Mouse (Mus musculus) testis, adult 2 months (tissue): Measurements from ENCODE around the gene Mpz. TPM values are rescaled to one million over a fixed set of nuclear protein-coding genes. Genes with fewer than 3 reads are reported as not detected.

ENCODE experiments used
- H3K27ac ChIP-seq: fragments of 200-500 bp; 2 replicates; pipeline ENCODE4 v1.5.1; 2012; ENCODE audit warnings: low read depth, low read length; ENCODE audit not compliant: control insufficient read depth, insufficient read depth
- H3K27me3 ChIP-seq: fragments of 200-500 bp; 2 replicates; pipeline ENCODE4 v1.6.1; 2012; ENCODE audit warnings: mild to moderate bottlenecking, low read length, moderate library complexity; ENCODE audit not compliant: control insufficient read depth, insufficient read depth
- H3K36me3 ChIP-seq: fragments of 200-500 bp; 2 replicates; pipeline ENCODE4 v1.6.1; 2012; ENCODE audit warnings: mild to moderate bottlenecking, low read length; ENCODE audit not compliant: control insufficient read depth, insufficient read depth
- H3K4me1 ChIP-seq: fragments of 200-500 bp; 2 replicates; pipeline ENCODE4 v1.6.1; 2012; ENCODE audit warnings: low read length; ENCODE audit not compliant: control insufficient read depth, insufficient read depth
- H3K4me3 ChIP-seq: fragments of 200-500 bp; 2 replicates; pipeline ENCODE4 v1.5.1; 2012; ENCODE audit warnings: low read depth, mild to moderate bottlenecking, low read length, moderate library complexity, mixed read lengths; ENCODE audit not compliant: control insufficient read depth
- CTCF ChIP-seq: fragments of 200-500 bp; IDR thresholded peaks from 2 replicates; pipeline ENCODE4 v1.5.1; 2012; ENCODE audit warnings: low read depth, mild to moderate bottlenecking, inconsistent platforms, low read length, moderate library complexity; ENCODE audit not compliant: control insufficient read depth, insufficient read depth, insufficient replicate concordance
- POLR2A ChIP-seq: fragments of 200-500 bp; IDR thresholded peaks from 2 replicates; pipeline ENCODE4 v1.6.1; 2012; ENCODE audit warnings: low read depth, mild to moderate bottlenecking, inconsistent platforms, low read length, moderate library complexity; ENCODE audit not compliant: control insufficient read depth
- polyA plus RNA-seq: library from polyadenylated mRNA; depleted of rRNA; stranded (reverse); fragments of >200 nt; gene quantifications from 2 replicates; pipeline ENCODE4 v1.2.3, GENCODE M21; 2012; rRNA removed

Gene Mpz
- 2.8 and 3.0 TPM in 2 replicates for polyA plus RNA-seq

DNA sequence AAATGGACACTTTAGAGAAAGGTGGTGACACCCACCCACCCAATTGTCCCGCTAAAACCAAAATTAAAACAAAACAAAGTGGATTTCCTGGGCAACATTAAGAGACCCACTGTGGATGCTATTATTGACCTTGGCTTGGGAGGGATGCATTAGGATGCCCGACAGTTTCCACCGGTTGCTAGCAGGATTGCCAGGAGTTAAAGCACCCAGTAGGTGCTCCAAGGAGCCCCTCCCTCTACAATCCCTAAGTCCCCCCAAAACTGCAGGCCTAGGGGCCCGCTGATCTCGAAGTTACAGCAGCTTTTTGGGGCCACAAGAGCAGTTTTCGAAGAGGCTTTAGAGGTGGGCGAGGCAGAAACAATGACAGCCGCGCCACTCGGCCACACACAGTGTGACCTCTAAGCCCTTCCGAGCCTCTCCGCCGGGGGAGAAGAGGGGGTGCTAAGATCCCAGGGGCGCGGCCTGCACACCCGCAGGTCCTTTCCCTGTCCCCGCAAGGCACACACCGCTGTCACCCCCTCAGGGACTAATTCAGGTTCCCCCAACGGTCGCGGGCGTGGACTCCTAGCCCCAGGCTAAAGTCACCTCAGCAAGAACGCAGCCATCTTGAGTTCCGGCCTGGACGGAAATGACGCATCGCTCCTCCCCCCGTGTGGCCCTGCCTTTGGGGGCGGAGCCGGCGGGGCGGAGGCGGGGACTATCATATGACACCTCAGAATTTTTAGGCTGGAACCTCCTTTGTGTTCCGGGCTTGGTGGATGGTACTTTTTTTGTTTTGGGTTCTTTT lies at the start of gene Mpz, which contains the start of gene Sdhc:
Gene Mpz, plus strand, starts transcription at position 738 of the 787 bp plus-strand sequence.
Gene Sdhc, minus strand, starts transcription at position 630 of the 787 bp plus-strand sequence.
- H3K27ac ChIP-seq: peak within 1 kb of the TSS; percentile 96

DNA sequence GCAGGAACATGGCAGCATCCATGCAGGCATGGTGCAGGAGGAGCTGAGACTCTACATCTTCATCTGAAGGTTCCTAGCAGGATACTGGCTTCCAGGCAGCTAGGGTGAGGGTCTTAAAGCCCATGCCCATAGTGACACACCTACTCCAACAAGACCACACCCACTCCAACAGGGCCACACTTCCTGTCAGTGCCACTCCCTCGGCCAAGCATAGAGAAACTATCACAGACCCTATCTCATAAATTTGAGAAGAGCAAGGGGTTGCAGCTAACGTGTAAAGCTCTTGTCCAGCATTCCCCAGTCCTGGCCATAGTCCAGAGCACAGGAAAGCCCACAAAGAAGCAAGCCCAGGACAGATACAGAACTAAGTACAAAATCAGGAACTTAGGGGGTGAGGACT lies 49.5 kb upstream of the Mpz start:
- Histone ChIP-seq H3K27ac (no peak overlapping the region), H3K4me3 (no peak overlapping the region), H3K4me1 (peaks cover 2% of the 10 kb centered on the region), H3K36me3 (no peaks in the 10 kb centered on the region), H3K27me3 (no peaks in the 10 kb centered on the region)
- TF ChIP-seq POLR2A (no peak), CTCF (no peak)

More for the DNA sequence above, at the start of gene Mpz, which contains the start of gene Sdhc:
- Histone ChIP-seq H3K27me3 (no peaks in the 10 kb centered on the region), H3K36me3 (no peaks in the 10 kb centered on the region), H3K4me3 (peak within 1 kb of the TSS; percentile 99), H3K4me1 (peaks cover 7% of the 10 kb centered on the region)
- TF ChIP-seq POLR2A (peak; percentile 95), CTCF (no peak)

DNA sequence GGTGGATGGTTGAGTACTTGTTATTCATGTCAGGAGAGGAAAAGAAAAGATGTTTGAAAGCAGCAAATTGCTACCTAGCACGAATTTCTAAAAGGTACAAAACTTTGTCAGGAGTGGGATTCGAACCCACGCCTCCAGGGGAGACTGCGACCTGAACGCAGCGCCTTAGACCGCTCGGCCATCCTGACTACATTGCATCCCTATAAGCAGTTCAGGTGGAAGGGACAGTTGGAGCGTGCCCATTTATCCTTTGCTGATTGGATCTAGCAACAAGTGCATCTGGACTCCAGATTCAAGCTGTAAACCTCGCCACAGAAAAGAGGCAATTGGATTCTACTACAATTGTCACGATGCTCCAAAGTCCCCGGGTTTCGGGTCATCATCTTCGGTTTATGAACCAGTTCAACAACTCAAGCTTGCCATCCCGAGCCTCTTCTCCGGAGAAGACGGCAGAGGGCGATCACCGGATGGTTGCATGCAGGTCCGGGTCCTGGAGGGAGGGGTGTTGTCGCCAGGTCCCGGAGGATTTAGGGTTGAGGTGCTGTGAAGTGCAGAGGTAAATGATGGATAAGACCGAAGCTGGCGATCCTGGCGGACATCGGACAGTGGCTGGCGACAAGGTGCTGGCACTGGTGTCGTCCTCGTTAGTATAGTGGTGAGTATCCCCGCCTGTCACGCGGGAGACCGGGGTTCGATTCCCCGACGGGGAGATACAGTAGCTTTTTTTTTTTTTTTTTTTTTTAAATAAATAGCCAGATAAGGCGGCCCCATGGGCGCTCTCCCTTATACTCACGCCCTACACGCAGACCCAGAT lies 48.6 kb upstream of the Mpz start:
- H3K27ac ChIP-seq: no peak overlapping the region
- TF ChIP-seq POLR2A (no peak), CTCF (no peak)

DNA sequence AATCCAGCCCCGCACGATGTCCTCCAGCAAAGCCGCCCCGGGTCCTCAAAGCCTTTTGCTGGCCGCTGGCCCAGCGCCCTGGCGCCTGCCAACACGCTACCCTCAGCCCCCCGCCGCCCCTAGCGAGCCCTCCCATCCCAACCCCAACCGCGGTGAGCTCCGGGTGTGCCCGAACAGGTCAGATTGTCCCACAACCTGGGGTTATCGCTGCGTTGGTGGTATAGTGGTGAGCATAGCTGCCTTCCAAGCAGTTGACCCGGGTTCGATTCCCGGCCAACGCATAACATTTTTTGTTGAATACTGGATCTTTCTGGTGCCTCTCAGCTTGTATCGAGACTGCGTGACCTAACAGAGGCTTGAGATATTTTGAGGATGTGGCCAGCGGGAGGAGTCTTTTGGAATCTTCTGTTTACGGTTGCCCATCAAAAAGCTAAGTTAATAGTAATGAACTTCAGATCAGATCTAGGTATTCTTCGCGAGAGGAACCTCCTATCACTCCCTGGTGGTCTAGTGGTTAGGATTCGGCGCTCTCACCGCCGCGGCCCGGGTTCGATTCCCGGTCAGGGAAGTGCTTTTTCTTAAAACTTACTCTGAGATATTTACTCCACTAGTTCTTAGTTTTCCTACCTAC lies 47.8 kb upstream of the Mpz start:
- TF ChIP-seq CTCF: no peak
- no peak for TF ChIP-seq POLR2A
- Histone ChIP-seq H3K27me3 (no peaks in the 10 kb centered on the region), H3K4me1 (no peaks in the 10 kb centered on the region; the same call in 1 of the 2 replicates), H3K36me3 (no peaks in the 10 kb centered on the region), H3K4me3 (peak overlapping the region; percentile 72), H3K27ac (no peak overlapping the region)

More for the DNA sequence above, 48.6 kb upstream of the Mpz start:
- Histone ChIP-seq H3K27me3 (no peaks in the 10 kb centered on the region), H3K4me3 (peak overlapping the region; percentile 80), H3K36me3 (no peaks in the 10 kb centered on the region), H3K4me1 (no peaks in the 10 kb centered on the region; the same call in 1 of the 2 replicates)

DNA sequence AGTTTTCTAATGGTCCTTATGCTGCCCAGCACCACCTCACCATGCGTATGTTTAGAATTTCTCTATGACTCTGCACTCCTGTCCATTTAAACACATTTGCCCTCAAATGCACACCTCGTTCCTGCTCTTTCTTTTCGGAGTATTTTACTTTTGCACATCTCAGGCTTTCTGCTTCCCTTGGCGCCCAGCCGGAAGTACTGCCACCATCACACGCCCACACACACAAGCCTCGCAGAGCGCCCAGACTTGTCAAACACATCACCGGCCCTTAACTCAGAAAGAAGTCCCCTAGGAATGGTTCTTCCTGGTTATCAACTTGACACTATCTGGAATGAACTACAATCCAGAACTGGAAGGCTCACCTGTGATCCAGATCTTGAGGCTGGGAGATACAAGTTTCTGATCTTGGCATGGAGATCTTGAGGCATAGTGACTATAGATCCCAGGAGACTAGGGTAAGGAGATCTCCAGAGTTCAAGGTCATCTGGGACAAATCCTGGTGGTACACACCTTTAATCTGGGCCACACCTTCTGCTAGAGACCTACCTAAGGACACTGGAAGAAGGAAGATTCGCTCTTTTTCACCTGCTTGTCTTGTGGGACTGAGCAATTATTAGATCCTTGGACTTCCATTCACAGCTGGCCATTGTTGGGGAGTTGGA lies 47.2 kb upstream of the Mpz start:
- TF ChIP-seq CTCF (no peak), POLR2A (no peak)
- Histone ChIP-seq H3K4me3 (no peak overlapping the region), H3K36me3 (no peaks in the 10 kb centered on the region), H3K27ac (no peak overlapping the region), H3K27me3 (no peaks in the 10 kb centered on the region), H3K4me1 (no peaks in the 10 kb centered on the region; the same call in 1 of the 2 replicates)

GRCm38 (mm10) chr1:171105226-171105625 lies 45.3 kb upstream of the Mpz start:
- Histone ChIP-seq H3K27ac (no peak overlapping the region), H3K4me1 (no peaks in the 10 kb centered on the region; the same call in 1 of the 2 replicates), H3K36me3 (no peaks in the 10 kb centered on the region), H3K27me3 (no peaks in the 10 kb centered on the region), H3K4me3 (no peak overlapping the region)
- TF ChIP-seq POLR2A (no peak), CTCF (no peak)

GRCm38 (mm10) chr1:171109620-171110019 lies 40.9 kb upstream of the Mpz start:
- no peak overlapping the region for H3K4me3 ChIP-seq
- no peak for TF ChIP-seq POLR2A

More at GRCm38 (mm10) chr1:171109620-171110019, 40.9 kb upstream of the Mpz start:
- Histone ChIP-seq H3K36me3 (no peaks in the 10 kb centered on the region), H3K27me3 (no peaks in the 10 kb centered on the region), H3K4me1 (peaks cover 2% of the 10 kb centered on the region), H3K27ac (no peak overlapping the region)
